Mouse (Mus musculus) frontal cortex, adult (tissue): ENCODE measurements at regions not wholly inside any gene's neighbourhood (a gene's known extent, or its start where the extent isn't known, plus 50 kb on each side); places are given as distances from the start of the nearest gene placed in this dataset.

Experiments used
- ATAC-seq: cut with Nextera tagmentation; 2 replicates; pipeline ENCODE4 v1.9.2; 2017; ENCODE audit warnings: mild to moderate bottlenecking, moderate library complexity, mixed read lengths; ENCODE audit not compliant: low TSS enrichment

DNA sequence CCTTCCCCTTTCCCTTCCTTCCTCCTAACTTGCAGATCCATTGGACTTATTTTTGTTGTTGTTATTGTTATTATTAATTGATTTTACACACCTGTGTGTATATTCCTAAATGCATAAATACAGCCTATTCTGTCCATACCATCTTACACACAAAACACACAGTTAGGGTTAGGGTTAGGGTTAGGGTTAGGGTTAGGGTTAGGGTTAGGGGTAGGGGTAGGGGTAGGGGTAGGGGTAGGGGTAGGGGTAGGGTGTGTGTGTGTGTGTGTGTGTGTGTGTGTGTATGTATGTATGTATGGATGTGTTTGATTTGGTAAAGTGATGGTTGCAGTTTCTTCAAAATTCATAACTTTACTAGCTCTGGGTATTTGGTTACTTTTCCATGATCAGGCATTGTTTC is 892.5 kb upstream of the Cdh18 start:
- no peak for ATAC-seq

DNA sequence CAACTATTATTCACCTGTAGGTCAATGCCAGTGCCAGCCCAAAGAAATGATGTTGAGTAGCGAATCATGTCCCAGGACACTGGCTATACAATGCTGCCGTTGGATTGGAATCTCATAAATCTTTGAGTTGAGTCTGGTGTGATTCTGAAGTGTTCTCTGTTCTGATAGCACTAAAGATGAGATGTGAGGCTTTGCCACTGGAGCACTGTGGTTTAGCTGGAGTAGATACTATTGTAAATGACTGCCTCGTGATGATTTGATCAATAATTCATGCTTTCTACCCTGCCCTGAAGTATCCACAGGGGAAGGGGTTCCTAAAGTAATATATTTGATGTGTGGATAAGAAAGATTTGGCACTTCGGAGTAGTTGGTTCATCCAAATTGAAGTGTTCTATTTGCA is 884.6 kb upstream of the Cdh18 start:
- ATAC-seq: no peak

DNA sequence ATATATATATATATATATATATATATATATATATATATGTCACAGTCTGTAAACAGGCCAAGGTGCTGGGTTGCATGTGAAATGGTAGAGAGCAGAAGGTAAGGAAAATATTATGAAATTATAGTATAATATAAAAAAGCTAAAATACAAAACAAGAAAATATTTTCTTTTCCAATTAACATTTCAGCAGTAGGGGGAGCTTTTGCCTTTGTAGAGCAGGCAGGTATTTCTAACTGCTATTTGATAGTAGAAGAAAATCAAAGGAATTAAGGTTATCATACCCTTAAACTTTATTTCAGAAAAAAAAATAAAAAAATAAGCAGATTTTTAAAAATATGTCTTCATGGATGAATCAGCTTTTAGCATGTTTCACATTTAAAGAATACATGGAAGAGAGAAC is 879.1 kb upstream of the Cdh18 start:
- no peak for ATAC-seq

DNA sequence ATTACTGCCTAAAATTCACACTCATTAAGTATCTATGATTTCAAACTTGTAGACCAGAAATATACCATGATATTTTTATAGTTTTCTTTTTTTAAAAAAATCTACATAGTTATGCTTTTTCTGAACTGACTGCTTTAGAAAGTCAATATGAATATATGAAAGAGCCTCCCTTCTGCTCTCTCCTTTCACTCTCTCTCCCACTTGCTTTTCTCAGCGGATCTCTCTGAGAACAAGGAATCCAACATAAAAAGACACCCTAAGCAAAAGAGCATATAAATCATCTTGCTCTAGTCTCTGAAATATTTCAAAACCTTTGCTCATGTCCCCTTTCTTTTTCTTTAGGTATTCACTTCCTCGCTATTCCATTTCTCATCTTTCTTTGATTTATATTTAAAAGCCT is 864.7 kb upstream of the Cdh18 start:
- ATAC-seq: peak; percentile 70
